In the genomic region with DNA sequence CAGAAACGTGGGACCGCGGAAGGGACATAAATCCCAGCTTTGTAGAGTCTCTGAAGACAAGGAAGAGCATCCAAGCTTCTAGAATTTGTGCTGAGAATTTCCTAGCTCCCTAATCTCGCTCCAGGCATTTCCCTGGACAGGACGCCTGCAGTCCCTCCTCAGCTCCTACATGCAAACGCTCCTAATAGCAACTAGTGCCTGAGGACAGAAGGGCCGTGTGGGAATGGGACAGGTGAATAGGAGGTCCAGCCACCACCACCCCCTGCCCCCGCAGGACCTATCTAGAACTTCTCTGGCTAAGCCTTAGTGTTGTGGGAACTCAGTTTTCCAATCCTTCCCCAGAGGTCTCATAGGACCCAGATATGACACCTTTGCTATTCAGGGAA, we compare ENCODE assay signal across 9 mouse cellular contexts. TPM values are rescaled to one million over a fixed set of nuclear protein-coding genes. Genes with fewer than 3 reads are reported as not detected.
A peak's percentile ranks its signal among the peaks of the same experiment; 100 is the strongest.
DNase-seq lines count a peak whose midpoint lies in the region; ATAC-seq and TF ChIP-seq lines count a peak whose summit lies in the region.
"Had no signal": no experiment of that assay in that cellular context is flagged by ENCODE, and none has a peak within 500 bp of the region (broad histone marks: within the 10 kb centered on the region; RNA-seq: fewer than 3 reads in every experiment).

No protein-coding gene starts in this region.

- H3K4me3 ChIP-seq in left cerebral cortex, adult 2 months = peak overlapping the region; percentile 25; the same call in 1 of the 2 replicates
- H3K4me3 ChIP-seq in forebrain, embryonic 16.5 days (replicated peaks; ENCODE audit: low read length) = peak overlapping the region; percentile 32
- H3K4me3 ChIP-seq in limb, embryonic 11.5 days (ENCODE audit: low read depth, low read length) = no peak overlapping the region
- no peak overlapping the region for H3K4me3 ChIP-seq in stomach, embryonic 14.5 days (ENCODE audit: low read depth, low read length)

- peak overlapping the region; percentile 89 for H3K27ac ChIP-seq in left cerebral cortex, adult 2 months
- H3K27ac ChIP-seq in forebrain, embryonic 16.5 days (ENCODE audit: low read length) = peak overlapping the region; percentile 97
- no peak overlapping the region for H3K27ac ChIP-seq in limb, embryonic 11.5 days (replicated peaks; ENCODE audit: low read depth, low read length)
- no peak overlapping the region for H3K27ac ChIP-seq in stomach, embryonic 14.5 days (ENCODE audit: low read length)

- no peak for DNase-seq in left cerebral cortex, adult 2 months (ENCODE audit: extremely low spot score in 1 of 2, low spot score in 2 of 2)
- no peak for DNase-seq in left cerebral cortex, adult 9 months (ENCODE audit: low spot score in 2 of 2)
- DNase-seq in limb, embryonic 11.5 days (ENCODE audit: low spot score) = no peak
- no peak for DNase-seq in left cerebral cortex, postnatal 14 days (ENCODE audit: low spot score in 2 of 2)
- DNase-seq in left cerebral cortex, adult 8-10 months (ENCODE audit: low spot score in 2 of 2) = no peak
- DNase-seq: thymus, postnatal 4 days had no signal

- no peak; the same call in 1 of the 2 replicates for TF ChIP-seq CTCF in left cerebral cortex, adult 2 months (IDR thresholded peaks at IDR 0.05)

- intact Hi-C loops in left cerebral cortex, adult 2 months (cut with DNase I) = loop anchor here (1.0 to 2.0 kb wide), 2 partner anchors 19 to 37 kb away; partner anchors contain the start of gene Slc6a17
- intact Hi-C loops in left cerebral cortex, postnatal 14 days (cut with DNase I) = no loop called here

- ATAC-seq in forebrain, embryonic 16.5 days = peak; percentile 23; the same call in 1 of the 2 replicates
- no peak for ATAC-seq in limb, embryonic 11.5 days (ENCODE audit: insufficient number of reproducible peaks, low FRiP score, low TSS enrichment, low read depth)
- ATAC-seq in stomach, embryonic 14.5 days (ENCODE audit: insufficient number of reproducible peaks, insufficient read depth, low FRiP score, low read depth) = no peak

- H3K36me3 ChIP-seq in forebrain, embryonic 16.5 days (ENCODE audit: control insufficient read depth, insufficient read depth) = no peaks in the 10 kb centered on the region
- no peaks in the 10 kb centered on the region for H3K36me3 ChIP-seq in limb, embryonic 11.5 days (ENCODE audit: control insufficient read depth, insufficient read depth, low read length)
- H3K36me3 ChIP-seq in stomach, embryonic 14.5 days (ENCODE audit: control insufficient read depth, insufficient read depth, low read length) = no peaks in the 10 kb centered on the region

- 26% methylated on average over 8 of the region's 8 CpGs for WGBS in forebrain, embryonic 16.5 days
- WGBS in limb, embryonic 11.5 days = 32% methylated on average over 8 of the region's 8 CpGs
- WGBS in stomach, embryonic 14.5 days = 24% methylated on average over 8 of the region's 8 CpGs

- no peaks in the 10 kb centered on the region for H3K27me3 ChIP-seq in forebrain, embryonic 16.5 days (replicated peaks; ENCODE audit: control insufficient read depth, insufficient read depth, low read length)
- H3K27me3 ChIP-seq in limb, embryonic 11.5 days (ENCODE audit: control insufficient read depth, insufficient read depth, low read length) = peaks cover 6% of the 10 kb centered on the region
- H3K27me3 ChIP-seq in stomach, embryonic 14.5 days (ENCODE audit: control insufficient read depth, insufficient read depth, low read length) = no peaks in the 10 kb centered on the region

- H3K4me1 ChIP-seq in forebrain, embryonic 16.5 days (replicated peaks; ENCODE audit: control insufficient read depth, insufficient read depth, low read length) = peaks cover 18% of the 10 kb centered on the region
- peaks cover 3% of the 10 kb centered on the region; the same call in 1 of the 2 replicates for H3K4me1 ChIP-seq in limb, embryonic 11.5 days (ENCODE audit: control insufficient read depth, insufficient read depth, low read length)
- H3K4me1 ChIP-seq in stomach, embryonic 14.5 days (ENCODE audit: control insufficient read depth, insufficient read depth, low read length) = 0 out of 2 replicates have a peak, but pooled peaks cover 4% of the 10 kb centered on the region

- H3K9ac ChIP-seq in forebrain, embryonic 16.5 days (replicated peaks; ENCODE audit: low read depth, low read length) = peak overlapping the region; percentile 58
- H3K9ac ChIP-seq in limb, embryonic 11.5 days (ENCODE audit: low read length) = no peak overlapping the region; the same call in 1 of the 2 replicates
- no peak overlapping the region for H3K9ac ChIP-seq in stomach, embryonic 14.5 days (replicated peaks; ENCODE audit: low read depth, low read length)

- no peaks in the 10 kb centered on the region for H3K9me3 ChIP-seq in forebrain, embryonic 16.5 days (ENCODE audit: control insufficient read depth, low read length)
- H3K9me3 ChIP-seq in limb, embryonic 11.5 days (ENCODE audit: control insufficient read depth, low read length) = no peaks in the 10 kb centered on the region
- H3K9me3 ChIP-seq in stomach, embryonic 14.5 days (ENCODE audit: control insufficient read depth, low read depth, low read length) = no peaks in the 10 kb centered on the region

- H3K4me2 ChIP-seq in forebrain, embryonic 16.5 days (ENCODE audit: low read length) = peak overlapping the region; percentile 59
- H3K4me2 ChIP-seq in limb, embryonic 11.5 days (ENCODE audit: low read depth, severe bottlenecking) = peak overlapping the region; percentile 40
- peak overlapping the region; percentile 48 for H3K4me2 ChIP-seq in stomach, embryonic 14.5 days (replicated peaks; ENCODE audit: low read depth, low read length)

RNA-seq across cellular contexts. Expression of gene Ubl4b, which starts 17.4 kb away (rescaled TPM):
- total RNA-seq in left cerebral cortex, adult 2 months (2021) = under 1 TPM in 1 of 2 experiments, not detected in 1; 0.33 TPM
- not detected in 2 replicates for polyA plus RNA-seq in forebrain, embryonic 16.5 days (2015; fragmentation: Nextera tagmentation; extraction: Ambion mirVana)
- polyA plus RNA-seq in limb, embryonic 11.5 days (2014; fragmentation: Nextera tagmentation; extraction: Ambion mirVana) = 0.17 and 0.23 TPM in 2 replicates
- polyA plus RNA-seq in stomach, embryonic 14.5 days (2014; fragmentation: Nextera tagmentation; extraction: Ambion mirVana) = not detected in 2 replicates
- total RNA-seq in left cerebral cortex, postnatal 14 days (2021) = under 1 TPM in 1 of 2 experiments, not detected in 1; 0.24 TPM
- total RNA-seq in left cerebral cortex, adult 8-10 months (2022) = under 1 TPM in 1 of 4 experiments, not detected in 3; 0.70 TPM
- total RNA-seq: layer of hippocampus, adult 18-20 months had no signal

RNA-seq across cellular contexts. Expression of gene Slc6a17, which starts 19.7 kb away (rescaled TPM):
- total RNA-seq in left cerebral cortex, adult 2 months (2021) = 100 to 1,000 TPM; 369 to 419 TPM
- 16.0 and 21.6 TPM in 2 replicates for polyA plus RNA-seq in forebrain, embryonic 16.5 days (2015; fragmentation: Nextera tagmentation; extraction: Ambion mirVana)
- polyA plus RNA-seq in limb, embryonic 11.5 days (2014; fragmentation: Nextera tagmentation; extraction: Ambion mirVana) = 3.1 and 4.3 TPM in 2 replicates
- 2.2 TPM in 2 replicates for polyA plus RNA-seq in stomach, embryonic 14.5 days (2014; fragmentation: Nextera tagmentation; extraction: Ambion mirVana)
- total RNA-seq in left cerebral cortex, postnatal 14 days (2021) = 100 to 1,000 TPM; 365 to 381 TPM
- total RNA-seq in left cerebral cortex, adult 8-10 months (2022) = 100 to 1,000 TPM; 328 to 391 (median 344) TPM

RNA-seq across cellular contexts. Expression of gene Alx3, which starts 57.3 kb away (rescaled TPM):
- under 1 TPM; 0.40 to 0.86 TPM for total RNA-seq in left cerebral cortex, adult 2 months (2021)
- 2.7 and 4.9 TPM in 2 replicates for polyA plus RNA-seq in forebrain, embryonic 16.5 days (2015; fragmentation: Nextera tagmentation; extraction: Ambion mirVana)
- 19.9 and 20.2 TPM in 2 replicates for polyA plus RNA-seq in limb, embryonic 11.5 days (2014; fragmentation: Nextera tagmentation; extraction: Ambion mirVana)
- polyA plus RNA-seq in stomach, embryonic 14.5 days (2014; fragmentation: Nextera tagmentation; extraction: Ambion mirVana) = not detected in 2 replicates
- 1 to 10 TPM; 1.1 to 1.9 TPM for total RNA-seq in left cerebral cortex, postnatal 14 days (2021)
- 1 to 10 TPM in 2 of 4 experiments, under 1 TPM in 2; 0.53 to 2.4 (median 0.82) TPM for total RNA-seq in left cerebral cortex, adult 8-10 months (2022)

Comparison
In these comparisons a context has a peak if more than half of its experiments do, and no peak if none do; other contexts are left out.
1. H3K27ac ChIP-seq: peak in left cerebral cortex, adult 2 months (single experiment) and forebrain, embryonic 16.5 days (single experiment); none in limb, embryonic 11.5 days (single experiment) and stomach, embryonic 14.5 days (single experiment).
2. H3K4me3 ChIP-seq: peak in left cerebral cortex, adult 2 months (single experiment) and forebrain, embryonic 16.5 days (single experiment); none in limb, embryonic 11.5 days (single experiment) and stomach, embryonic 14.5 days (single experiment).
3. Peak in every context shown above with its lines, with median percentiles within 50 percentile points of each other: H3K4me2 ChIP-seq.